Mouse (Mus musculus) heart, adult 18-20 months (tissue): ENCODE results near the gene Atp5s. TPM values are rescaled to one million over a fixed set of nuclear protein-coding genes. Genes with fewer than 3 reads are reported as not detected.

Source experiments
- DNase-seq, 2 experiments: peaks; one replicate each; pipeline ENCODE4 v3.0.0; 2021 to 2022; ENCODE audit warnings: mixed read lengths in 1 of 2
- total RNA-seq, 2 experiments: library from RNA; stranded (reverse); gene quantifications; 2 replicates each; pipeline ENCODE4 v1.2.3; 2021

The Atp5s gene
- total RNA-seq, 2 experiments from 2014 or later, result 35.1 to 40.5 TPM

- DNase-seq, result no peak
These were observed 7.5 kb downstream of the Atp5s start for GRCm38 (mm10) chr12:69732221-69732620.

- DNase-seq, result peak; percentile 22 to 37
These were observed 8.8 kb downstream of the Atp5s start for GRCm38 (mm10) chr12:69733518-69733917.

GRCm38 (mm10) chr12:69733923-69734322 is 9.2 kb downstream of the Atp5s start:
- DNase-seq, result no peak

GRCm38 (mm10) chr12:69741965-69742364 is 17.2 kb downstream of the Atp5s start:
- no peak for DNase-seq

GRCm38 (mm10) chr12:69744138-69744537 is 19.4 kb downstream of the Atp5s start:
- DNase-seq, result no peak

- DNase-seq, result peak; percentile 38 to 75
These were observed 27.2 kb downstream of the Atp5s start for GRCm38 (mm10) chr12:69751864-69752341.

- no peak for DNase-seq
These were observed 29.2 kb downstream of the Atp5s start for GRCm38 (mm10) chr12:69753936-69754335.

GRCm38 (mm10) chr12:69756015-69756414 is 31.3 kb downstream of the Atp5s start:
- DNase-seq, result no peak

- peak; percentile 86 to 93 for DNase-seq
These were observed 32.8 kb downstream of the Atp5s start for GRCm38 (mm10) chr12:69757418-69758141.

- DNase-seq, result peak; percentile 51 to 64
These were observed 33.8 kb downstream of the Atp5s start for GRCm38 (mm10) chr12:69758221-69759185.

- no peak for DNase-seq
These were observed 34.6 kb downstream of the Atp5s start for GRCm38 (mm10) chr12:69759267-69759885.

GRCm38 (mm10) chr12:69760014-69760413 is 35.3 kb downstream of the Atp5s start:
- DNase-seq, result peak in 1 of 2 experiments; percentile 20

- DNase-seq, result peak in 1 of 2 experiments; percentile 12
These were observed 36.1 kb downstream of the Atp5s start for GRCm38 (mm10) chr12:69760743-69761406.

- peak; percentile 44 to 83 for DNase-seq
These were observed 36.9 kb downstream of the Atp5s start for GRCm38 (mm10) chr12:69761603-69762002.

- DNase-seq, result no peak
These were observed 40.8 kb downstream of the Atp5s start for GRCm38 (mm10) chr12:69765543-69765942.

GRCm38 (mm10) chr12:69766185-69766904 is 41.6 kb downstream of the Atp5s start:
- no peak for DNase-seq

GRCm38 (mm10) chr12:69767476-69768258 is 42.9 kb downstream of the Atp5s start:
- no peak for DNase-seq

- no peak for DNase-seq
These were observed 44.1 kb downstream of the Atp5s start for GRCm38 (mm10) chr12:69768841-69769240.

- peak in 1 of 2 experiments; percentile 13 for DNase-seq
These were observed 52.0 kb downstream of the Atp5s start for GRCm38 (mm10) chr12:69776607-69777340.

- no peak for DNase-seq
These were observed 52.6 kb downstream of the Atp5s start for GRCm38 (mm10) chr12:69777341-69777730.
